Mouse (Mus musculus): Measurements from ENCODE around the gene Gga1.
A peak's percentile ranks its signal among the peaks of the same experiment; 100 is the strongest.

Gene Gga1

DNA sequence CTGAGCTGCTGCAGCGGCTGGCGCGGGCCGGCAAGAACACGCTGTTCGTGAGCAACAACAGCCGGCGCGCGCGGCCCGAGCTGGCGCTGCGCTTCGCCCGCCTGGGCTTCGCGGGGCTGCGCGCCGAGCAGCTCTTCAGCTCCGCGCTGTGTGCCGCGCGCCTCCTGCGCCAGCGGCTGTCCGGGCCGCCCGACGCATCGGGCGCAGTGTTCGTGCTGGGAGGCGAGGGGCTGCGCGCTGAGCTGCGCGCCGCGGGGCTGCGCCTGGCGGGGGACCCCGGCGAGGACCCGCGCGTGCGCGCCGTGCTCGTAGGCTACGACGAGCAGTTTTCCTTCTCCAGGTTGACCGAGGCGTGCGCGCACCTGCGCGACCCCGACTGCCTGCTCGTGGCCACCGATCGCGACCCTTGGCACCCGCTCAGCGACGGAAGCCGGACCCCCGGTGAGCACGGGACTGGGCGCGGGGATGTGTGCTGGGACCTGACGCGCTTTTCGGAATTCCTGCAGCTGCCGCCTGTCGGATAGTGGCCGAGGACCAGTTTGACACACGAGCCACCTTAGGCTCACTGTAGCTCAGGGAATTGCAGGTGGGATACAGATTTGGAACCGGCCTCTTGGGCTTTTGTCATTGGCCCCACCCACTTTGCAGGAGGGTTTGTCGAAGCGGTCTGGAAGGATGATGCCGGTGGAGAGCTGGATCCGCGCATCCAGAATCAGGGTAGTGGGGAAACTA is 37.3 kb downstream of the Gga1 start:
- DNase-seq (ENCODE audit: low spot score): no peak

DNA sequence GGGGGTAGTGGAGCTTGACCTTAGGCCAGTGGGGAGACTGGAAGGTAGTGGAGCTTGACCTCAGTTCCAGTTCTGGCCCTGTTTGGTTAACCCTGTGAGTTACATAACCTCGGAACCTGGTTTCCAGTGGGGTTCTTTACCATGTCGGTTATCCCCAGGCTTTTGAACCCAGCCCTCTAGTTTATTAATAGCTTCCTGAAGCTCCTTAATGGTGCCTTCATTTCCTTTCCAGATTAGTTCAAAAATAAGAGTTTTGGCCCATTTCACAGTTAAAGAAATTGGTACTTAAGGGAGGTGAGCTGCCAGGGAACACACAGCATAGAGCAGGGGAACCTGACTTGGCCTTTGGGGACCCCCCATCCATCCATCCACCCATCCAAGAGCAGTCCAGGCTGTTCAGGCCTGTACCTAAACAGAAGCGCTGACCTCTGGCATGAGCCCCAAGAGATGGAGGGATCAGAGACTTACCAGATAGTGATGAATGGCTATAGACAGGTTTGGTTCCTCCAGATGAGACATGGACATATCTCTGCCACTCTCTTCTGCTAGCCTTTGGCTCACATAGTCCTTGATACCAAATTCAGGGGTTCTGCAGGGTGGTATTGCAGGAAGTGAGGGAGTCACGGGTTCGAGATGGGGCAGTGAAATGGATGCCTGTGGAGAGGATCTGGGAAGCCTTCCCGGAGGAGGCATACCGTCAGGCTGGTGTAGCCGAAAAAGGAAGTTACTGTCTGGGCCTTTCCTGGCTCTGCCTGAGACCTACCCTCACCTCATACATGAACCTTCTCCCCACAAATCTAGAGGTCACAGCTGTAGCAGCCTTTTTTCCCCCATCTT is 38.1 kb downstream of the Gga1 start:
- DNase-seq (ENCODE audit: low spot score): no peak

DNA sequence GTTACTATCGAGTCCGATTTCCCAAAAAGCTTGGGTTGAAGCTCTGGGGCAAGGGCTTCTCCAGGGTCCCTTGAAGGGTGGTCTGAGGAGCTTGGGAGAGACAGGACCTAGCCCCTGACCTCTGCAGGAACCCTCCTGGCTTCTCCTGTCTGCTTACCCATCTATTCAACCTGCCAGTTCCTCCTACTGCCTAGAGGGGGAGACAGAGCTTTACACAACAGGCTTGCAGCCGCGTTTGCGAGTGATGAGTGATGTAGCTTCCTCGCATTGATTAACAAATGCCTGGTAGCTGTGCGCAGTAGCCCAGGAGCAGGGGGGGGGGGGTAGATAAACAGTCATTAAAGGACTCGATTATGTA is 38.6 kb downstream of the Gga1 start:
- DNase-seq (ENCODE audit: low spot score): peak; percentile 66

DNA sequence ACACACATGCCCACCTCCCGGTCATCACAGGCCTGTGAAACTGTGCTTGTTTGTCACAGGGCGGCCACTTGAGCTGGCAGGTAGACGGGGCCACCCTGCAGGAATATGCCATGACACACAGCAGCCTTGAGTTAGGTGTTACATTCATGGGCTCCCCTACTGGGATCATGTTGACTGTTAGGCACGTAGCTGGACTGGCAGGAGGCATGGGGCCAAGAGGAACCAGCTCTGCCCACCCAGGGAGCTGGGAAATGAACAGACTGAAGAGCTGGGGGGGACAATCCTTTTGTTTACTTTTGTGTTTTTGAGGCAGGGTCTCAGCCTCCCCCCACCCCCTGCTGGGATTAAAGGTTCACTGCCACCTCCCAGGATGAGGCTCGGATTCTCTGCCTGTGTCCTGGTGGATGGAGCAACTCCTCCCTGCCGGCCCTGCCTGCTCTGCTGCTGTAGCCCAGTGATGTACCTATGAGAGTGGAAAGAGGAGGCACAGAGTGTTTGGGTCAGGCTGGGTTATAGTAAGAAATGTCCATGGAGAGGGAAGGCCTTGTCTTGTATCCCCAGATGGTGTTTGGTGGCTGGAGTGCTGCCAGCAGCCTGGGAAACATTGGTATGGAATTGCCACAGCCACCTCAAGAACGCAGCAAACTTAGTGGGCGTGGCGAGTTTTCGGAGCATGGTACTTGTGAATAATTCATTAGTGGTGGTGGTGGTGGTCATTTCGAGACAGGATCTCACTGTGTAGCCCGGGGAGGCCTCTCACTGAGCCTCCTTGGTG is 39.2 kb downstream of the Gga1 start:
- no peak for DNase-seq (ENCODE audit: low spot score)

GRCm38 (mm10) chr15:78918126-78918525 is 41.1 kb downstream of the Gga1 start:
- DNase-seq (ENCODE audit: low spot score): no peak

DNA sequence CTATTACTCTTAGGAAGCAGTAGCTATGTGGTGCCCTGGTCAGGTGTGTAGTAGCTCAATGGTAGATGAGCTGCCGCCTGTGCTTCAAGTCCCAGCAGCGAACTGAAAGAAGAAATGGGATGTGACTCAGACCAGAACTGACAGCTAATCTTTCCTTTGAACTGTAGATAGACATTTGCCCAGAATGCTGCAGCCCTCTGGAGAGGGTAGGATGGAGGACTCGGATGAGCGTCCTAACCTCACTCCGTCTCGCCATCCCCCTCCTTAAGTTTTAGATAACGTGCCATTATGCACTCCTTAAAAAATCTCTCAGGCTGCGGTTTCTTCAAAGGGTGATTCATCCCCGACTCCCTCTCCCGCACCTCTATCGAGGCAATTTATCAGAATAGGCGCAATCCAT is 42.9 kb downstream of the Gga1 start:
- DNase-seq (ENCODE audit: low spot score): no peak

GRCm38 (mm10) chr15:78922700-78923099 is 45.7 kb downstream of the Gga1 start:
- no peak for DNase-seq (ENCODE audit: low spot score)

DNA sequence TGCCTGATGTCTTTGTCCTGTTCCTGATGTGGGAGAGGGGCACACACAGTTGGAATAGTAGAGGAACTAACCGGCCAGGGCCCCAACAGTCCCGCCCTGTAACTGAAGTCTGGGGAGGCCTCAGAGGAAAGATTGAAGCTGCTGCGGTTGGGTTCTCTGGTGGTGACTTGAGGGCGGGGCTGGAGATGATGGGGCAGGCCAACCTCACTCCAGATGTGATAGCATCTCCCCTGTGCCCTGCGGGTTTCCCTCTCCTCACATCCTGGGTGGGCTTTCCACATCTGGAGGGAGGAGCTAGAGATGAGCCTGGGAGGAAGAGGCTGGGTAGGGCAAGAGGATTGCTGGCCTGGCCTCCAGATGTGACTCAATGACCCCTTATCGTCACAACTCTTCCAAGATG is 46.6 kb downstream of the Gga1 start:
- DNase-seq (ENCODE audit: low spot score): no peak

DNA sequence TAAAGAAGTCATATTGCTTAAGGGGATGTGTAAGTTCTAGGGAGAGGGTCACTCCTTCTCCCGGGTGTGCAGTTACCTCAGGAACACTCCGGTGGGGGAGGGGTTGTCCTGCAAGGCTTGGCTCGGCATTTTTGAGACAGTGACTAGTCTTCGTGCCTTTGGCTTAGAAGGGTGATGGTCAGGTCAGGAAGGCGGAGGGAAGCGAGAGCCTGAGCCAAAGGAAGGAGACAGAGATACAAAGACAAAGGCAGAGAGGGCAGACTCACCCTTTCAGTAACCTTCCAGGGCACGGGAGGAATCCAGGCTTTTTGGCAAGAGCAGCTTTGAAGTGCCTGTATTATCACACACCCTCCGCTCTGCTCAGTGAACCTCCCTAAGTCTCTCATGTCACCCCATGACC is 48.1 kb downstream of the Gga1 start:
- no peak for DNase-seq (ENCODE audit: low spot score)

DNA sequence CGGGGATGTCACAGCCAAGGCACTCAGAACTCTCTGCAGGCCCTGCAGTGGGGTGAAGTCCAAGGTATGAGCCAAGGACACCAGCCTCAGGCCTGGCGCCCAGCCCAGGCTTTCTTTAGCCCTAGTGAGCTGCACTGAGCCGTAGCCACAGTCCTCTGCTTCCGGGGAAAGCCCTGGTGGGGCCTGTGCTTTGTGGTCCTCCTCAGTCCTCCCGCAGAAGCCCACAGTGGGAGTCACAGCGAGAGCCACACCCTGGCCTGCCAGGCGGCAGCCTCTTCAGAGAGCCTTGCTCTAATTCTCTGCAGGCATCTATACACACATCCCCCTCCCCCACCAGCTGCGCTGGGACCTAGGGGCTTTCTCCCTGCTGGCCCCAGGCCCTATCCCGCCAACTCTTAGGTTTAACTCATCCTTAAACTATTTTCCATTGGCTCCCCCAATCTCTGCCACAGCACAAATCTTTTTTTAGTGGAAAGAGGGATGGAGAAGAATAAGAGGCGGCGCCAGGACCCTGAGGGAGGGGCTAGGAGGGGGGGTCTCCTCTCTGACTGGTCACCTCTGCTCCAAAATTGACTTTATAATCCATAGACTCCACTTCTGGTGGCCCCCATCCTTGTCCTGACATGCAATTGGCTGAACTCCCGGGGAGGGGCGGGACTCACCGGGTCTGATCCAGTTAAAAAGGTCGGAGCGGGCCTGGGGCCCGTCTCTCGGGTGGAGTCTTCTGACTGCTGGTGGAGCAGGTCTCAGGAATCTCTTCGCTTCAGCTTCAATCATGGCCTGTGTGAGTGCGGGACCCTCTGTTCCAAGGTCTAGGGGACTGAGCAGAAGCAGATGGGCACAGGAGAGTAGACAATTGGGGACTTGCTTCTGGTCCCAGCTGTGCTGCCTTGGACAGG is 49.3 kb downstream of the Gga1 start, which contains the start of gene Lgals1:
TSS of gene Lgals1 (plus strand) at position 705 of the 899 bp plus-strand sequence.
- peak; percentile 87 for DNase-seq (ENCODE audit: low spot score)

DNA sequence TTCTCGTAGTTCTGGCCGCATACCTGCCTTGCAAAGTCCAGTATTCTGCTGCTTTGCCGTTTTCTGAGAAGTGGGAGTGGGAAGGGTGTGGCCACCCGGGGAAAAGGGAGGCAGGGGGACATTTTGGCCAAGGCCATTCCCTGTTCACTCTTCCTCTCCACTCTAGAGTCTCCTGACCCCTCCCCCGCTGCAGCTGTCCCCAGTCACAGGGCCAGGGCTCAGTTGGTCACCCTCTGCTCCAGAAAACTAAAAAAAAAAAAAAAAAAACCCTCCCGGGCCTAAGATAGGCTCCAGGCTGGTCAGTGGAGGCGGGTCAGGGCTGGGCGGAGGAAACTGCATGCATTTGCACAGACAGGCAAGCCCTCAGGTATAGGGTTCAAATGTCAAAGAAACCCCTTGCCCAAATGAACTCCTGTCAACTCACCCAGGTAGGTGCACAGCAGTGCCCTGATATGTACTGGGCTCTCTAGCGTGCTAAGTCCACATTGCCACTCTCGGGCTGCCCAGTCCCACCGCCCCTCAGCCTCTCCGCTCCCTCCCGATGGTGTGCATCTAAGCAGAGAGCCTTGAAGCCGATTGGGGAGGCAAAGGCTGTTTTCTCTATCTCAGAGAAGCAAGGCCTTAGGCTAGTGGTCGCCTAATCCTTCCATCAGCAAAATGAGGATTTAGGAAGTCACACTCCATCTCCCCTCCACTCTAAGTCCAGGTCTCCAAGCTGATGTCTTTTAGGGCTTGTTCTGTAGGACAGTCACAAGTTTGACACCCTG is 50.2 kb downstream of the Gga1 start:
- peak; percentile 37 for DNase-seq (ENCODE audit: low spot score)

DNA sequence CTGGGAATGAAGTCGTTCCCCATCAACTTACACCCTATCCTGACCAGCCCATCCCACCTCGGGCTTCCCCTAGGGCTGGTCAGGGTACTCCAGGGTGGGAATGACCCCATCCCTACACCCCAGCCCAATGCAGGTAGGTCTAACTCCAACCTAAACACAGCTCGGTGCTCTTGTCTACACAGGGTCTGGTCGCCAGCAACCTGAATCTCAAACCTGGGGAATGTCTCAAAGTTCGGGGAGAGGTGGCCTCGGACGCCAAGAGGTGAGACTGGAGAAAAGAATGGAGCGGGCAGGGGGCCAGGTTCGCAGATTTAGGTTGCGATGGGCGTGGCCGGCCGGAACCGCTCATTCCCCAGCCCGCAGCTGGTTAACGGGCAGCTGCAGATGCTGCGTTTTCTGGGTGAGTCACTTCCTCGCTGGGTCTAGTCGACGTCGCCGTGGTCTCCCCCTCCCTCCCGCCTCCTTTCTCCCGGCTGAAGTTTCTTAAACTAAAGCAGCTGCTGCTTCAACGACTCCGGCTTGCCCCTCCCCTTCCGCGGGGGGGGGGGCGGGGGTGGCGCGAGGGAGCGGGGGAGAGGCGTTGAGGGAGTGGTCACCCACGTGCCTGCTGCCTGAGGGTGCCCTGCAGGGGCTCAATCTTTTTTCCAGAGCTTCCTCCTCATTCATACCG is 50.9 kb downstream of the Gga1 start:
- peak; percentile 83 for DNase-seq (ENCODE audit: low spot score)

DNA sequence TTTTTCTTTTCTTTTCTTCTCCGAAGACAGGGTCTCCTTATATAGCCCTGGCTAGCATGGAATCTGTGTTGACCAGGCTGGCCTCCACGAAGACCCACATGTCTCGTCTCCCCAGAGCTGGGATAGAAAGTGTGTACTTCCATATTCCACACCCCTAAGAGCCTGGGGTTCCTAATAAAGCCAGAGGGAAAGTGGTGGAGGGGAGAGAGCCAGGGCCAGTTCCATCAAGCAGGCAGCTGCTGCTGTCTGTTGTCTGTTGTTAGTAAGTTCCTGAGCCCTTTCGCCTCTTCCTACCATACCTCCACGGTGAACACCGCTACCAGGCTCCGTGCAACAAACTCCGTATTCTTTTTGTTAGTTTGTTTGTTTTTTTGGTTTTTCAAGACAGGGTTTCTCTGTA is 51.5 kb downstream of the Gga1 start:
- DNase-seq (ENCODE audit: low spot score): no peak

- DNase-seq (ENCODE audit: low spot score): no peak
Measured at GRCm38 (mm10) chr15:78930192-78930706, 53.3 kb downstream of the Gga1 start.

- DNase-seq (ENCODE audit: low spot score): no peak
Measured at GRCm38 (mm10) chr15:78930801-78931426, 53.9 kb downstream of the Gga1 start.

GRCm38 (mm10) chr15:78931577-78931976 is 54.6 kb downstream of the Gga1 start:
- DNase-seq (ENCODE audit: low spot score): peak; percentile 60

GRCm38 (mm10) chr15:78934784-78935320 is 57.9 kb downstream of the Gga1 start, which contains the start of gene Nol12:
Gene Nol12 (plus strand): TSS chr15:78934933.
- DNase-seq (ENCODE audit: low spot score): peak; percentile 81

DNA sequence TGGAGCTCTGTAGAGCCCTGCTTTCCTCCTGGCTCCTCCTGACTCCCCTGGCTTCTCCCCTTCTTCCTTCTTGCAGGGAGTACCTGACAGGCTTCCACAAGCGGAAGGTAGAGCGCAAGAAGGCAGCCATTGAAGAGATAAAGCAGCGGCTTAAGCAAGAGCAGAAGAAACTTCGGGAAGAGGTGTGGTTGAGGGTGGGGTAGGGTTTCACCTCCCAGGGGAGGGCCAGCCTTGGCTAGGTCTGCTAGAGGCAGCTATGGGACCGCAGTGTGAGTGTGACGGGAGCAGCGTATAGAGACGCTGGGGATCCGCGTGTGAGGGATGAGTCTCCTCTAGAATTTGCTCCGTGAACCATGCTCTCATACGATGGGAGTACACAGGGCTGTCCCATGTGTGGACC is 59.4 kb downstream of the Gga1 start:
- no peak for DNase-seq (ENCODE audit: low spot score)

DNA sequence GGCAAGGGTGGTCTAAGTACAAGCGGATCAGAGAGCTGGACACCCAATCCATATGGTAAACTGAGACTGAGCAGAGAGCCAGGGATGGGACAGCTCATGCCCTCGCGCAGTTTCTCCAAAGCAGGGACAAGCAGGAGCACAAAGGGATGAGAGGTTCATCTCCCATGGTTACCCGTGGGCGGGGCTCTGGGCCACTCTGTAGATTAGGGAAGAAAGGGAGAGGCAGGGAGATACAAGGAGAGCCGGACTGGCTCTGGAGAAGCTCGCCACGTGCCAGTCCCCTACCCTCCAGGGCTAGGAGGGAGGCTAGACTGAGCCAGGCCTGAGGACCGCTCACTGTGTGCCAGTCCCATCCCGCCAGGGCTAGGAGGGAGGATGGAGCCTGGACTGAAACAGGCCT is 60.3 kb downstream of the Gga1 start:
- DNase-seq (ENCODE audit: low spot score): no peak
